Mouse (Mus musculus) embryonic facial prominence, embryonic 13.5 days (tissue): Measurements from ENCODE around the gene 1700030K09Rik. TPM values are rescaled to one million over a fixed set of nuclear protein-coding genes. Genes with fewer than 3 reads are reported as not detected.
A peak's percentile ranks its signal among the peaks of the same experiment; 100 is the strongest.

Experiments used
- ATAC-seq: fragments of 200-750 bp; cut with Nextera tagmentation; 2 replicates; pipeline ENCODE4 v1.8.0; 2017; ENCODE audit warnings: low read depth; ENCODE audit not compliant: insufficient number of reproducible peaks, insufficient read depth, low FRiP score, low TSS enrichment
- H3K27ac ChIP-seq: fragments of 300-500 bp; sonication (generic); 2 replicates; pipeline ENCODE4 v1.5.1; 2015; ENCODE audit warnings: moderate library complexity, mild to moderate bottlenecking, inconsistent platforms
- H3K27me3 ChIP-seq: fragments of 300-500 bp; sonication (generic); 2 replicates; pipeline ENCODE4 v1.6.1; 2015; ENCODE audit warnings: mild to moderate bottlenecking, inconsistent platforms
- H3K36me3 ChIP-seq: fragments of 300-500 bp; sonication (generic); 2 replicates; pipeline ENCODE4 v1.6.1; 2015; ENCODE audit warnings: mild to moderate bottlenecking, inconsistent platforms
- H3K4me1 ChIP-seq: fragments of 300-500 bp; sonication (generic); 2 replicates; pipeline ENCODE4 v1.6.1; 2015; ENCODE audit warnings: inconsistent platforms
- H3K4me2 ChIP-seq: fragments of 300-500 bp; sonication (generic); 2 replicates; pipeline ENCODE4 v1.6.1; 2015; ENCODE audit warnings: moderate library complexity, mild to moderate bottlenecking, inconsistent platforms
- H3K4me3 ChIP-seq: fragments of 300-500 bp; sonication (generic); 2 replicates; pipeline ENCODE4 v1.5.1; 2015; ENCODE audit warnings: mild to moderate bottlenecking, inconsistent platforms
- H3K9ac ChIP-seq: fragments of 300-500 bp; sonication (generic); 2 replicates; pipeline ENCODE4 v1.6.1; 2015; ENCODE audit warnings: mild to moderate bottlenecking, inconsistent platforms
- H3K9me3 ChIP-seq: fragments of 300-500 bp; sonication (generic); 2 replicates; pipeline ENCODE4 v1.6.1; 2016; ENCODE audit warnings: inconsistent platforms
- WGBS: fragments of 180-500 bp; shearing (Covaris S2); methylation state at CpG from one replicate; pipeline ENCODE4 v1.1.7; 2015; ENCODE audit warnings: mixed read lengths; 5-methylcytosine and 5-hydroxymethylcytosine counted together
- polyA plus RNA-seq: library from polyadenylated mRNA; unstranded; fragments of >200 nt; fragmentation: Nextera tagmentation; extraction: Ambion mirVana; gene quantifications from 2 replicates; pipeline ENCODE4 v1.2.1, GENCODE M21; 2015

The 1700030K09Rik gene
- polyA plus RNA-seq, 1 experiment from 2014 or later, result 19.9 TPM

- H3K9ac ChIP-seq, result 0 out of 2 replicates have a peak overlapping the region, but pooled peaks have one; percentile 3
- H3K9me3 ChIP-seq, result no peaks in the 10 kb centered on the region
- H3K4me3 ChIP-seq, result no peak overlapping the region
- no peak for ATAC-seq
- H3K36me3 ChIP-seq, result peaks cover 43% of the 10 kb centered on the region
- H3K4me1 ChIP-seq, result peaks cover 22% of the 10 kb centered on the region
- no peak overlapping the region for H3K4me2 ChIP-seq
- no peak overlapping the region for H3K27ac ChIP-seq
- no peaks in the 10 kb centered on the region for H3K27me3 ChIP-seq
- WGBS, result 84% methylated on average over 23 of the region's 23 CpGs
Observed at GRCm38 (mm10) chr8:72495411-72496111, 51.9 kb downstream of the 1700030K09Rik start.

GRCm38 (mm10) chr8:72496217-72496616 is 52.5 kb downstream of the 1700030K09Rik start:
- peaks cover 43% of the 10 kb centered on the region for H3K36me3 ChIP-seq
- 89% methylated on average over 19 of the region's 19 CpGs for WGBS
- ATAC-seq, result no peak
- no peak overlapping the region for H3K4me2 ChIP-seq
- H3K4me1 ChIP-seq, result peaks cover 15% of the 10 kb centered on the region
- H3K27ac ChIP-seq, result no peak overlapping the region
- H3K9me3 ChIP-seq, result no peaks in the 10 kb centered on the region
- no peaks in the 10 kb centered on the region for H3K27me3 ChIP-seq
- H3K4me3 ChIP-seq, result no peak overlapping the region
- H3K9ac ChIP-seq, result no peak overlapping the region

DNA sequence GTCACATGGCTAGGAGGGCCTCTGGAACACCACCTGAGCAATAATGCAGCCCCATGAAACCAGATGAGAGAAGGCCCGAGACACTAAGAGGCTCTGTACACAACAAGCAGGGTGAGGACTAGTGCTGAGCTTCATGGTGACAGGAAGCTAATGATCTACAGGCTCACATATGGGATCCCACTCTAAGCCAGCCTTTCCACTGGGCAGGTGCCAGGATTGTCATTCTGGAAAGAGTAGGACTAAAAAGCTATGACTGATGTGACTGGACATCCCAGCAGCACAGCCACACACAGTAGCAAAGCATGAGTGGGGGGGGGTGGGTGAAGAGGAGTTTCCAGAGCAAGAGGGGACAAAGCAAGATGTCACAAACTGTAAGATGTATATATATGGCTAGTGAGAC is 54.2 kb downstream of the 1700030K09Rik start:
- Histone ChIP-seq H3K27ac (no peak overlapping the region), H3K4me3 (no peak overlapping the region), H3K27me3 (no peaks in the 10 kb centered on the region), H3K4me1 (peaks cover 10% of the 10 kb centered on the region), H3K4me2 (no peak overlapping the region), H3K36me3 (peaks cover 49% of the 10 kb centered on the region), H3K9me3 (no peaks in the 10 kb centered on the region), H3K9ac (no peak overlapping the region)
- ATAC-seq, result no peak
- 68% methylated on average over 1 of the region's 1 CpGs for WGBS

DNA sequence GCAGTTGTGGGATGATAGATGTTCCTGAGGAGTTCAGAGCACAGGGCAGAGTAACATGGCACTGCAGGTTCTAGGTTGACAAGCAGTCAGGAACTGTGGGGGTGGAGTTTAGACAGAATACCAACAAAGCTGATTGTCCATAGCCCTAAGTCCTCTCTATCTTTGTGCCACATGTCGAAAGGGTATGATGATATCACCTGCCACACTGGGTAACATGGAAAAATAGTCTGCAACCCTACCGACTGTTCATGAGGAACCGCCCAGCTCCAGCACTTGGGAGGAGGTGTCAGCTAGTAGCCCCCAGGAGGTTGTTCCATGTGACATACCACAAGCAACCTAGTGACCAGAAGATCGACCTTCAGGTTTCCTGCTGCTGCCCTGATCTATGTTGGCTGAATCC is 54.8 kb downstream of the 1700030K09Rik start:
- peaks cover 7% of the 10 kb centered on the region for H3K4me1 ChIP-seq
- no peak overlapping the region for H3K4me3 ChIP-seq
- H3K36me3 ChIP-seq, result peaks cover 49% of the 10 kb centered on the region
- H3K9ac ChIP-seq, result no peak overlapping the region
- no peaks in the 10 kb centered on the region for H3K9me3 ChIP-seq
- H3K27ac ChIP-seq, result no peak overlapping the region
- no peaks in the 10 kb centered on the region for H3K27me3 ChIP-seq
- no peak for ATAC-seq
- 87% methylated on average over 4 of the region's 4 CpGs for WGBS
- no peak overlapping the region for H3K4me2 ChIP-seq

DNA sequence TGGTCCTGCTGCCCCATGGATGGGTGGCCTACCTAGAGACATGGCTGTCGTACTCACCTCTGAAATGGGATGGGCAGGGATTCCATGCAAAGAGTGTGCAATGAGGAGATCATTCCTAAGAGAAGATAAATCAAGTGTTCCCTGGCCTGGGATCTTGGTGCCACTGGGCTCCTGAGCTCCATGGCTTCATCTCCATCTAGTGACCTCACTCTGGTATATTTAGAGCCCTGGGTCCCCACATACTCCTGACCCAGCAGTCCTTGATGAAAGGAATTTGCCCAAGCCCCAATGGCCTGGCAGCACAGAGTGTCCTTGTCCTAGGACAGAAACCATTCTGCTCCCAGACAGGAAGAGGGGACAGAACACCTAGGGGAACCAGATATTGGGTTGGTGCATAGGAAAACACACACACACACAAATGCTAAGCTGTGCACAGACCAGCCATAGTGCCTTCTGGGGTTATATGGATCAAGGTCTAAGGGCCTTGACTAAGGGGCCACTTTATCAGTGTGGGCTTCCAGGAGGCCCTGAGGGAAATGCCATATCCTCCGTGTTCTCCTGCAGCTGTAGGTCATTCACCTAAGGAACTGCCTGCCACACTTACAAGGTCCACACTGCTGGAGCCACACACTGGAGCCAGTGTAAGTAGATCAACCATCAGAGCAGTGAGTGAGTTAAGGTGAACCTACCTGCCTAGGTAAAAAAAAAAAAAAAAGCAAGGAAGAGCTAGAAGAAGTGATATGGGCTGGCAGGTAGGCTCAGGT is 56.0 kb downstream of the 1700030K09Rik start:
- WGBS, result 94% methylated on average over 2 of the region's 2 CpGs
- no peaks in the 10 kb centered on the region for H3K9me3 ChIP-seq
- H3K4me2 ChIP-seq, result no peak overlapping the region
- peaks cover 49% of the 10 kb centered on the region for H3K36me3 ChIP-seq
- H3K9ac ChIP-seq, result no peak overlapping the region
- H3K4me1 ChIP-seq, result peaks cover 7% of the 10 kb centered on the region
- no peak overlapping the region for H3K27ac ChIP-seq
- no peak for ATAC-seq
- no peak overlapping the region for H3K4me3 ChIP-seq
- no peaks in the 10 kb centered on the region for H3K27me3 ChIP-seq

GRCm38 (mm10) chr8:72500521-72500931 is 56.8 kb downstream of the 1700030K09Rik start:
- peaks cover 40% of the 10 kb centered on the region for H3K36me3 ChIP-seq
- H3K9ac ChIP-seq, result no peak overlapping the region
- ATAC-seq, result no peak
- WGBS, result 97% methylated on average over 1 of the region's 1 CpGs
- no peaks in the 10 kb centered on the region for H3K27me3 ChIP-seq
- H3K27ac ChIP-seq, result no peak overlapping the region
- no peak overlapping the region for H3K4me3 ChIP-seq
- H3K4me2 ChIP-seq, result no peak overlapping the region
- no peaks in the 10 kb centered on the region for H3K9me3 ChIP-seq
- peaks cover 7% of the 10 kb centered on the region for H3K4me1 ChIP-seq

- H3K27ac ChIP-seq, result no peak overlapping the region
- H3K4me1 ChIP-seq, result peaks cover 7% of the 10 kb centered on the region
- no peak overlapping the region for H3K9ac ChIP-seq
- H3K36me3 ChIP-seq, result peaks cover 18% of the 10 kb centered on the region; the same call in 1 of the 2 replicates
- H3K27me3 ChIP-seq, result no peaks in the 10 kb centered on the region
- H3K9me3 ChIP-seq, result no peaks in the 10 kb centered on the region
- no peak overlapping the region for H3K4me3 ChIP-seq
- no peak overlapping the region for H3K4me2 ChIP-seq
- ATAC-seq, result no peak
Observed at GRCm38 (mm10) chr8:72504137-72504536, 60.5 kb downstream of the 1700030K09Rik start.

GRCm38 (mm10) chr8:72504637-72505314 is 61.1 kb downstream of the 1700030K09Rik start:
- no peak overlapping the region for H3K9ac ChIP-seq
- ATAC-seq, result no peak
- peaks cover 13% of the 10 kb centered on the region; the same call in 1 of the 2 replicates for H3K36me3 ChIP-seq
- H3K9me3 ChIP-seq, result no peaks in the 10 kb centered on the region
- H3K27me3 ChIP-seq, result no peaks in the 10 kb centered on the region
- H3K4me2 ChIP-seq, result no peak overlapping the region
- no peak overlapping the region for H3K27ac ChIP-seq
- H3K4me3 ChIP-seq, result no peak overlapping the region
- peaks cover 7% of the 10 kb centered on the region for H3K4me1 ChIP-seq

DNA sequence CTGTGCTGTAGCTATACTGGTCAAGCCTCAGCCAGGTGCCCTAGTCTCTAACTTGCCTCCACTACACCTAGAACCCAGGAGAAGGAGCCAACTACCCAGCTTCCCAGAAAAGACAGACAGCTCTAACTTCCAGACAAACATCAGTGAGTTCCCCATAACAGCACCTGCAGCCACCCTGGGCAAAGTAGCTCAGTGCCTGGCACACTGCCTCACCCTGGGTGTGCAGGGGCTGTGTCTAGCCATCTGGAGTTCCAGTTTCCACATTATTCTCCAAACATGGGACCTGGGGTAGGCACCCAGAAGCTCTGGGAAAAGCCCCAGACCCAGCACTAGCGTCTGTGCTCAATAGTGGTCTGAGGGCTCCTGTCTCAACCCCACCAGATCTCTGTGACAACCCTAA is 63.8 kb downstream of the 1700030K09Rik start:
- Histone ChIP-seq H3K4me1 (peaks cover 12% of the 10 kb centered on the region; the same call in 1 of the 2 replicates), H3K27me3 (no peaks in the 10 kb centered on the region), H3K9me3 (no peaks in the 10 kb centered on the region), H3K36me3 (peaks cover 8% of the 10 kb centered on the region; the same call in 1 of the 2 replicates), H3K4me2 (no peak overlapping the region), H3K9ac (no peak overlapping the region), H3K27ac (no peak overlapping the region), H3K4me3 (no peak overlapping the region)
- ATAC-seq, result no peak
- 92% methylated on average over 1 of the region's 1 CpGs for WGBS
